Mouse (Mus musculus): ENCODE results near the gene Runx1. TPM values are rescaled to one million over a fixed set of nuclear protein-coding genes. Genes with fewer than 3 reads are reported as not detected.

Runx1 gene
- polyA plus RNA-seq, 1 experiment from 2014 or later = 9.4 TPM

DNA sequence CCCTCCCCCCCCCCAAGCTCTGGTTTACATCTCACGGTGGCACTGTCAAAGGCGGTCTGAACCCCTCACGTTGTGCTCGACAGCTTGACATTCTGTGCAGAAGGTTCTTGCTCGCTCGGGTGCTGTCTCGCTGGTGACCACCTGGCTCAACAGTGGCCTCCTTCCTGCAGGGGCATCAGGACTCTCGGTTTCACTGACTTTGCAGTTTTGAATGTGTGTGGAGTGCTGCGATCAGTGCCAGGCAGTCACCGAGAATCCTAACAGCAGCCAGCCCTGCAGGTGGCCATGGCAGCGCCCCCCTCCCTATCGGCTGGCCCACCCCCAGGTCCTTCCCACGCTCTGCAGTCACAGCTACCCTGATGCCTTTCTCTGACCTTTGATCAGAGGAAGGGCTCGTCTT lies 4.5 kb upstream of the Runx1 start:
- no peak overlapping the region for H3K9ac ChIP-seq (ENCODE audit: low read length)
- no peaks in the 10 kb centered on the region for H3K27me3 ChIP-seq (ENCODE audit: control insufficient read depth, insufficient read depth, low read depth, low read length)
- no peaks in the 10 kb centered on the region for H3K4me1 ChIP-seq (replicated peaks; ENCODE audit: control insufficient read depth, insufficient read depth, low read length)
- H3K4me3 ChIP-seq (ENCODE audit: low read length) = no peak overlapping the region
- H3K9me3 ChIP-seq (ENCODE audit: control insufficient read depth, low read length) = no peaks in the 10 kb centered on the region
- no peaks in the 10 kb centered on the region for H3K36me3 ChIP-seq (ENCODE audit: control insufficient read depth, insufficient read depth, low read length)
- 41% methylated on average over 14 of the region's 14 CpGs for WGBS
- no peak overlapping the region for H3K4me2 ChIP-seq (ENCODE audit: low read depth, low read length)
- H3K27ac ChIP-seq (ENCODE audit: low read length) = no peak overlapping the region
- no peak for ATAC-seq (ENCODE audit: low read depth)

DNA sequence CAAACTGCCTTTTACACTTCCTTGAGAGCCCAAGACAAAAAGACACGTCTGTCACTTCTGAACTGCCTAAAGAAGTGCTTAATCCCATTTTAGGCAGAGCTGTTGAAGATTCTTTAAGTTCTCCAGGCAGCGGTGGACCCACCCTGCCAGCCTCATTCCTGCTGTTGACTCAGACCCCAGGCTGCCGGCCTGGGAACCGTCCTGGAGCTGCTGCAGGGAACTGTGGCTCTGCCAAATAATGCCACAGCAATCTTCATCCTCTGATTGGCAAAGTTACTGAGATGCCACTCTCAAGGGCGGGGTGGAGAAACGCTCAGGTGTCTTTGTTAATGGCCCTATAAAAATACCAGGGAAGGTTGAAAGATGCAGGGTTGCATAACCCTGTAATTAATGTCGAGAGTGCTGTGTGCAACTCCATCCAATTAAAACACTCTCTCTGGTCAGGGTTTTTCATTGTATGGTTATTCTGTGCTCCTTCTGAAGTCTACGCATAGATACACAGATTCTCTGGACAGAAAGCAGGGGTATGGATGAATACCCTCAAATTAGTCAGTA lies 2.4 kb upstream of the Runx1 start:
- Histone ChIP-seq H3K4me3 (ENCODE audit: low read length) (no peak overlapping the region), H3K4me2 (ENCODE audit: low read depth, low read length) (no peak overlapping the region), H3K36me3 (ENCODE audit: control insufficient read depth, insufficient read depth, low read length) (no peaks in the 10 kb centered on the region), H3K9ac (ENCODE audit: low read length) (no peak overlapping the region), H3K4me1 (replicated peaks; ENCODE audit: control insufficient read depth, insufficient read depth, low read length) (no peaks in the 10 kb centered on the region), H3K27ac (ENCODE audit: low read length) (no peak overlapping the region), H3K9me3 (ENCODE audit: control insufficient read depth, low read length) (no peaks in the 10 kb centered on the region), H3K27me3 (ENCODE audit: control insufficient read depth, insufficient read depth, low read depth, low read length) (no peaks in the 10 kb centered on the region)
- no peak for ATAC-seq (ENCODE audit: low read depth)
- 55% methylated on average over 8 of the region's 8 CpGs for WGBS

DNA sequence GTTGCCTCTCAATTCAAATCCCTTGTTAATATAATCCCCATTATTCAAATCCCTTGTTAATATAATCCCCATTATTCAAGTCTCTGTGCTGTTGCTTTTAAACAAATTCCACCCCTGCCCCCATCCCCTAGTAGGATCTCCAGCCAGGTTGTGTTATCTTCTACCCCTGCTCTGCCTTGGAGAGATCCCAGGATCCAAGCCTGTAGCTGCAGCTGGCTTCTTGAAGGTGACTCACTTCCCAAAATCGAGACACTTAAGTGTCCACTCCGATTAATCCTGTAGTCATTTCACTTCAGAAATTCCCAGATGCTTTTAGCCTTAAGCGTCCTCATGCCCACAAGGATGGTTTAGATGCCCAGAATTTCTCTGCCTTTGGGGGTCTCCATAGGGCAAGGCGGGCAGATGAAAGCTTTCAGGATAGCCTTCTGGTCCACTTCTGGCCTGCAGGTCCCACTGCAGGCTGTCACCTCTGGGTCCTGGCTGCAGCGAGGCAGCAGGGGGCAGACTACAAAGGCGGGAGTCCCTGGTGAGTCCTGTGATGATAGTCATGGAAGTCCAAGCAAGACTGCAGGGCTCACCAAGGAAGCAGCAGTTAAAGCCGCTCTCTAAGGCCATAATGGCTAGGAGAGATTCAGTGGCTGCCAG lies 1.8 kb upstream of the Runx1 start:
- no peaks in the 10 kb centered on the region for H3K4me1 ChIP-seq (replicated peaks; ENCODE audit: control insufficient read depth, insufficient read depth, low read length)
- H3K9ac ChIP-seq (ENCODE audit: low read length) = no peak overlapping the region
- no peaks in the 10 kb centered on the region for H3K36me3 ChIP-seq (ENCODE audit: control insufficient read depth, insufficient read depth, low read length)
- H3K9me3 ChIP-seq (ENCODE audit: control insufficient read depth, low read length) = no peaks in the 10 kb centered on the region
- no peak overlapping the region for H3K4me3 ChIP-seq (ENCODE audit: low read length)
- no peaks in the 10 kb centered on the region for H3K27me3 ChIP-seq (ENCODE audit: control insufficient read depth, insufficient read depth, low read depth, low read length)
- H3K27ac ChIP-seq (ENCODE audit: low read length) = no peak overlapping the region
- peak; percentile 34; the same call in 1 of the 2 replicates for ATAC-seq (ENCODE audit: low read depth)
- no peak overlapping the region for H3K4me2 ChIP-seq (ENCODE audit: low read depth, low read length)
- 56% methylated on average over 7 of the region's 7 CpGs for WGBS

DNA sequence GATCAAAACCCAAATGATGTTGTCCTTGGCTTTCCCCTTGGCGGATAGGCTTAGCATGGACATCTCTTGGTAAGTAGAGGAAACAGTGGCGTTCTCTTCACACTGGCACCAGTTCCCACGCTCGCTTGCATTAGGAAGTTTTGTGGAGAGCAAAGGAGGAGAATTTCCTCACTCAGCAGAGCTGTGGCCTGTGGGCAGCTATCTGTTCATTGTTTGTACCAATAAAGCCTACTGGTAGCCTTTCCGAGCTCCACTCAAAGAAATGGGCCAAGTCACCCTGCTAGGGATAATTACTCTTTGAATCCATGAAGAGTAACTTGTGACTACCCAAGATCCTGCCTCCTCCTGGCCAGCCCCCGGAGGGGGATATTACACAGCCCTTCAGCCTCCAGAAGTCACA lies 734 bp upstream of the Runx1 start:
- Histone ChIP-seq H3K36me3 (ENCODE audit: control insufficient read depth, insufficient read depth, low read length) (no peaks in the 10 kb centered on the region), H3K4me2 (ENCODE audit: low read depth, low read length) (no peak overlapping the region), H3K27me3 (ENCODE audit: control insufficient read depth, insufficient read depth, low read depth, low read length) (no peaks in the 10 kb centered on the region), H3K4me1 (replicated peaks; ENCODE audit: control insufficient read depth, insufficient read depth, low read length) (no peaks in the 10 kb centered on the region; the same call in 1 of the 2 replicates), H3K27ac (ENCODE audit: low read length) (no peak overlapping the region), H3K9me3 (ENCODE audit: control insufficient read depth, low read length) (no peaks in the 10 kb centered on the region), H3K9ac (ENCODE audit: low read length) (no peak overlapping the region), H3K4me3 (ENCODE audit: low read length) (no peak overlapping the region)
- no peak for ATAC-seq (ENCODE audit: low read depth)
- 89% methylated on average over 6 of the region's 6 CpGs for WGBS

DNA sequence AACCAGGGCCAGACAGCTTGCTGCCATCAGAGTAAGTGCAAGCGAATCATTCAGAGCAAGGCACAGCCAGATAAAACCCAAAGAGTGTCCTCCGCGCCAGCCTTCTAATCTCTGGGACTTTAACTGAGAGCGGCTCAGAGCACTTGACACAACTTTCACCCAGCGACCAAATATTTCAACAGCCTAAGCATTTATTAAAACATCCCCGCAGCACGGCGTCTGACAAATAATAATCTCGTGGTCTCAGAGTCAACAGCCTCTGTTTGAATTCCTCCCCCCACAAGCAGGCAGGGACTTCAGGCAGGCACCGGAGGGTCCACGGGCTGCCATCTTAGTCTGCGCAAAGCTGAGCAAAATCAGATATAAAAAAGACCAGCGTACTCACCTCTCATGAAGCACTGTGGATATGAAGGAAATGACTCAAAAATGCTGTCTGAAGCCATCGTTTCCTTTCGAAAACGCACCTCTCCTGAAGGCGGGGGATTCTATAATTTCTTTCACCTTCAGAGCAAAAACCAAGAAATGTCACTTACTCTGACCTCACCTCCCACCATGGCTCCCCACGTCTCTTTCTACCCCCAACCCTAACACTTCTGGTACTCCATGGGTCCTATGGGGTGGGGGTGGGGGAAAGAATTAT lies 625 bp downstream of the Runx1 start:
- 0 out of 2 replicates have a peak, but pooled peaks have one; percentile 24 for ATAC-seq (ENCODE audit: low read depth)
- no peaks in the 10 kb centered on the region for H3K27me3 ChIP-seq (ENCODE audit: control insufficient read depth, insufficient read depth, low read depth, low read length)
- H3K4me3 ChIP-seq (ENCODE audit: low read length) = peak overlapping the region; percentile 21
- no peak overlapping the region; the same call in 1 of the 2 replicates for H3K27ac ChIP-seq (ENCODE audit: low read length)
- H3K4me1 ChIP-seq (replicated peaks; ENCODE audit: control insufficient read depth, insufficient read depth, low read length) = no peaks in the 10 kb centered on the region; the same call in 1 of the 2 replicates
- no peaks in the 10 kb centered on the region for H3K36me3 ChIP-seq (ENCODE audit: control insufficient read depth, insufficient read depth, low read length)
- no peaks in the 10 kb centered on the region for H3K9me3 ChIP-seq (ENCODE audit: control insufficient read depth, low read length)
- H3K4me2 ChIP-seq (ENCODE audit: low read depth, low read length) = peak overlapping the region; percentile 33
- H3K9ac ChIP-seq (ENCODE audit: low read length) = peak overlapping the region; percentile 39; the same call in 1 of the 2 replicates
- WGBS = 45% methylated on average over 18 of the region's 18 CpGs

DNA sequence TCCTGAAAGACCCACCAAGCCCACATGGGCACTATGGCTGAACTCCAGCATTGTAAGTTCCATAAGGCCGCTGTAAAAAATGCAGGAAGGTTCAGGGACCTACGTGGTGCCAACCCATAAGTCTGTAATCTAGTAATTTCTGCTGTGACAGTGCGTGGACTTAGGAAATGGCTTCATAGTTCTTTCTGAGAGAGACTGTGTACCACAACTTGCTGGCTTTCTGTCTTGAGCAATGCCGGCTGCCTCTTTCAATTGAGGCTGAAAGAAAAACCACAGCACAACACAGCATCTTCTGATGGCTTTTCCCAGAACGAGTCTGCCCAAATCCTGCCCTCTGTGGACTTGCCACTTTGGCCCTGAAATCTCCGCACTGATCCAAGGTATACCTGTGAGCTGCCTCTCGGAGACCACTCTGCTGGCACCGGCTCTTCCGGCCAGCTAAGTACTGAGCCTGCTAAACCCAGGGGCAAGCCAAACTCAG lies 1.2 kb downstream of the Runx1 start:
- no peaks in the 10 kb centered on the region for H3K36me3 ChIP-seq (ENCODE audit: control insufficient read depth, insufficient read depth, low read length)
- H3K27ac ChIP-seq (ENCODE audit: low read length) = no peak overlapping the region; the same call in 1 of the 2 replicates
- no peaks in the 10 kb centered on the region for H3K9me3 ChIP-seq (ENCODE audit: control insufficient read depth, low read length)
- WGBS = 68% methylated on average over 9 of the region's 9 CpGs
- H3K4me2 ChIP-seq (ENCODE audit: low read depth, low read length) = peak overlapping the region; percentile 33
- peaks cover 4% of the 10 kb centered on the region; the same call in 1 of the 2 replicates for H3K4me1 ChIP-seq (replicated peaks; ENCODE audit: control insufficient read depth, insufficient read depth, low read length)
- H3K4me3 ChIP-seq (ENCODE audit: low read length) = peak overlapping the region; percentile 21
- H3K27me3 ChIP-seq (ENCODE audit: control insufficient read depth, insufficient read depth, low read depth, low read length) = no peaks in the 10 kb centered on the region
- no peak for ATAC-seq (ENCODE audit: low read depth)
- peak overlapping the region; percentile 39; the same call in 1 of the 2 replicates for H3K9ac ChIP-seq (ENCODE audit: low read length)

DNA sequence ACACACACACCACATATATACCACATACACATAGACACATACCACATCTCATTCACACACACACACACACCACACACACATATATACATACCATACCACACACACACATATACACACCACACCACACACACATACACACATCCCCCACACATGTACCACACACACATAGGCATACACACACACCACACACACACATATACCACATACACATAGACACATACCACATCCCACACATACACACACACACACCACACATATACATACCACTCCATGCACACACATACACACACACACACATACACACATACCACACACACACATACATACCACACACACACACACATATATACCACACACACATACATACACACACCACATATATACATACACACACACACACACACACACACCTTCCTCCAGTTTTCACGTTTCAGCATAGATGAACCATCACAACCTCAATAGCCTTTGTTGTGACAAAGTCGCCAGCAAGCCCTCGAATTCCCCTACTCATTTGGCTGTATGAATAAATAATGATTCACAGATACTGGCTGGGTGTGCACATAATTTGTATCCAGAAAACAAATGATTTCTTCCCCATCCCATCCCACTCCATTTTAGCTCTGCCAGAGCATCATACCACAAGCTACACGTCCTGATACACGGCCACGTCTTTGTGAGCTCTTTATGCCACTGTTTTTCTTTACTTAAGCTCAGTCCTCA lies 1.8 kb downstream of the Runx1 start:
- Histone ChIP-seq H3K27ac (ENCODE audit: low read length) (no peak overlapping the region), H3K9me3 (ENCODE audit: control insufficient read depth, low read length) (no peaks in the 10 kb centered on the region), H3K27me3 (ENCODE audit: control insufficient read depth, insufficient read depth, low read depth, low read length) (no peaks in the 10 kb centered on the region), H3K9ac (ENCODE audit: low read length) (no peak overlapping the region), H3K4me2 (ENCODE audit: low read depth, low read length) (no peak overlapping the region), H3K4me3 (ENCODE audit: low read length) (no peak overlapping the region; the same call in 1 of the 2 replicates), H3K4me1 (replicated peaks; ENCODE audit: control insufficient read depth, insufficient read depth, low read length) (peaks cover 4% of the 10 kb centered on the region; the same call in 1 of the 2 replicates), H3K36me3 (ENCODE audit: control insufficient read depth, insufficient read depth, low read length) (no peaks in the 10 kb centered on the region)
- 66% methylated on average over 6 of the region's 6 CpGs for WGBS
- ATAC-seq (ENCODE audit: low read depth) = no peak

DNA sequence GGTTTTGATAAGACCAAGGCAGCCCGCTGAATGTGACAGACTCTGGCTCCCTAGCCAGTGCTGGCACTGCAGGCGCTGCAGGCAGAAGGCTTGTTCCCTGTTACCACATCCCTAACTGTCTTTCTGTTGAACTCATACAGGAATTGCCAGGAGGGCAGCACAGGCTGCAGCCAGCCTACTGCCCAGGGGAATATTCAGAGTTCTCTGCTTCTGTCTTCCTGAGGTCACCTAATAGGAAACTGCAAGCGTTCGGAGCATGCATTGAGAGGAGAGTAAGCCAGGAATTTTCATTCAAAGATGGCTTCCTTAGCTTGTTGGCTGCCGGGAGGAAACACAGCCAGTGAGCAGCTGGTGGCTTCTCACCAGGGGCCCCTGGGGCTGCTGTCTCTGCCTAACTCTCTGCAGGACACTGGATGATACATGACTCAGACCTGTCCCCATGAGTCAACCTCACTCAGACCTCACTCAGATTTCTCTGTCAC lies 2.5 kb downstream of the Runx1 start:
- no peaks in the 10 kb centered on the region for H3K27me3 ChIP-seq (ENCODE audit: control insufficient read depth, insufficient read depth, low read depth, low read length)
- 49% methylated on average over 5 of the region's 5 CpGs for WGBS
- H3K27ac ChIP-seq (ENCODE audit: low read length) = no peak overlapping the region

More for the DNA sequence above, 2.5 kb downstream of the Runx1 start:
- ATAC-seq (ENCODE audit: low read depth) = no peak; the same call in 1 of the 2 replicates
- no peak overlapping the region for H3K4me3 ChIP-seq (ENCODE audit: low read length)
- H3K9me3 ChIP-seq (ENCODE audit: control insufficient read depth, low read length) = no peaks in the 10 kb centered on the region
- no peak overlapping the region for H3K4me2 ChIP-seq (ENCODE audit: low read depth, low read length)
- H3K9ac ChIP-seq (ENCODE audit: low read length) = no peak overlapping the region
- peaks cover 4% of the 10 kb centered on the region; the same call in 1 of the 2 replicates for H3K4me1 ChIP-seq (replicated peaks; ENCODE audit: control insufficient read depth, insufficient read depth, low read length)
- no peaks in the 10 kb centered on the region for H3K36me3 ChIP-seq (ENCODE audit: control insufficient read depth, insufficient read depth, low read length)

All from lung, embryonic 16.5 days (tissue).